Mouse (Mus musculus) embryonic facial prominence, embryonic 10.5 days (tissue): ENCODE results near the gene Macrod1. TPM values are rescaled to one million over a fixed set of nuclear protein-coding genes. Genes with fewer than 3 reads are reported as not detected.
A peak's percentile ranks its signal among the peaks of the same experiment; 100 is the strongest.

Experiments
- DNase-seq: peaks from one replicate; pipeline ENCODE4 v3.0.0-alpha.2; 2017; ENCODE audit warnings: low spot score
- H3K27ac ChIP-seq: fragments of 300-500 bp; sonication (generic); replicated peaks from 2 replicates; pipeline ENCODE4 v1.5.1; 2016; ENCODE audit warnings: mild to moderate bottlenecking
- H3K27me3 ChIP-seq: fragments of 300-500 bp; sonication (generic); replicated peaks from 2 replicates; pipeline ENCODE4 v1.6.1; 2016; ENCODE audit warnings: low read depth, mild to moderate bottlenecking; ENCODE audit not compliant: poor library complexity, severe bottlenecking
- H3K36me3 ChIP-seq: fragments of 300-500 bp; sonication (generic); replicated peaks from 2 replicates; pipeline ENCODE4 v1.6.1; 2016; ENCODE audit warnings: mild to moderate bottlenecking, moderate library complexity
- H3K4me1 ChIP-seq: fragments of 300-500 bp; sonication (generic); 2 replicates; pipeline ENCODE4 v1.6.1; 2016
- H3K4me3 ChIP-seq: fragments of 300-500 bp; sonication (generic); 2 replicates; pipeline ENCODE4 v1.5.1; 2016; ENCODE audit warnings: mild to moderate bottlenecking, moderate library complexity
- H3K9me3 ChIP-seq: fragments of 300-500 bp; sonication (generic); 2 replicates; pipeline ENCODE4 v1.6.1; 2016; ENCODE audit warnings: mild to moderate bottlenecking
- WGBS: fragments of 180-500 bp; shearing (Covaris S2); methylation state at CpG from one replicate; pipeline ENCODE4 v1.1.7; 2016; 5-methylcytosine and 5-hydroxymethylcytosine counted together
- polyA plus RNA-seq: library from polyadenylated mRNA; unstranded; fragments of >200 nt; fragmentation: Nextera tagmentation; extraction: Ambion mirVana; gene quantifications from 2 replicates; pipeline ENCODE4 v1.2.1, GENCODE M21; 2016

Macrod1 gene
- polyA plus RNA-seq, 1 experiment from 2014 or later = 5.0 TPM

DNA sequence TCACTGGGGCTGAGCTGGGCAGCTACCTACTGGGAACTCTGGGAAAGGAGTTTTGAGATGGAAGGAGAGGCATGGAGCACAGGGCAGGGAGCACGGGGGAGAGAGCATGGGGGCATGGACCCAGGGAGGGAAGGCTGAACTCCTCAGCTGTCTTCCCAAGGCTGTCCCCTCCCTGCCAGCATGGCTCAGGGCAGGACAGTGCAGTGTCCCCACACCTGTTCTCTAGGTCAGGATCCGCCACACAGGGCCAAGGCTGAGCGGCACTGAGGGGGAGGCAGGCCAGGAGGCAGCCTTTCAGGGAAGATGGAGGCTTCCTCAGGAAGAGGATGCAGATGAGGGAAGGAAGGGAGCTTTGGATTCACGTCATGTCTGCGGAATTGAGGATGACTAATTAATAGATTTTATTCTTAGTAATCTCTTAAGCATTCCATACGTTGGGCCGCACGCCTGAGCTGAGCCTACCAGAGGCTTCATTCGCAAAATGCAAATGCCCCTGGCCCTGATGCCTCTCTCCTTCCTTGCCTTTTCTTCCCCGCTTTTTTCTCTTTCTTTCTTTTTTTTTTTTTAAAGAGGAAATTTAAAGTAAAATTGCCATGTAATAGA is 34.9 kb downstream of the Macrod1 start:
- Histone ChIP-seq H3K9me3 (no peaks in the 10 kb centered on the region), H3K36me3 (no peaks in the 10 kb centered on the region), H3K27ac (peak overlapping the region; percentile 59; the same call in 1 of the 2 replicates), H3K27me3 (peaks cover 89% of the 10 kb centered on the region), H3K4me1 (peaks cover 71% of the 10 kb centered on the region), H3K4me3 (no peak overlapping the region)
- WGBS = 57% methylated on average over 10 of the region's 10 CpGs
- no peak for DNase-seq

DNA sequence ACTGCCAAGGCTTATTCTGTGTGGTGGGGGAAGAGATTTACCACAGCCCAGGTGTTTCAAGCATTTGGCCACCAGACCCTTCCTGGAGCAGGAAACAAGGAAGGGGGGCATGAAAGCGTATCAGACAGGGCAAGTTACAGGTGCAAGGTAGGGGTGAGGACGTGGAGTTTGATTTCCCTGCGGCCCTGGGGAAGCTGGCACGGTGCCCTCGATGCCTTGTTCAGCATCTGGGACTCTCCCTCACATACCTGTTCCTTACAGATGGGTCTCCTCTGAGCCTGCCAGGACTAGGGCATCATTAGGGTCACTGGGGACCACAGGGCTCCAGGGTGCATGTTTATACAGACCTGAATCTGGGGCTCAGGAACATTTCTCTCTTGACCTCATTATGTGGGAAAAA is 36.1 kb downstream of the Macrod1 start:
- peaks cover 68% of the 10 kb centered on the region for H3K4me1 ChIP-seq
- no peak for DNase-seq
- no peaks in the 10 kb centered on the region for H3K9me3 ChIP-seq
- no peak overlapping the region for H3K27ac ChIP-seq
- no peak overlapping the region for H3K4me3 ChIP-seq
- 90% methylated on average over 5 of the region's 5 CpGs for WGBS
- peaks cover 89% of the 10 kb centered on the region for H3K27me3 ChIP-seq
- no peaks in the 10 kb centered on the region for H3K36me3 ChIP-seq

DNA sequence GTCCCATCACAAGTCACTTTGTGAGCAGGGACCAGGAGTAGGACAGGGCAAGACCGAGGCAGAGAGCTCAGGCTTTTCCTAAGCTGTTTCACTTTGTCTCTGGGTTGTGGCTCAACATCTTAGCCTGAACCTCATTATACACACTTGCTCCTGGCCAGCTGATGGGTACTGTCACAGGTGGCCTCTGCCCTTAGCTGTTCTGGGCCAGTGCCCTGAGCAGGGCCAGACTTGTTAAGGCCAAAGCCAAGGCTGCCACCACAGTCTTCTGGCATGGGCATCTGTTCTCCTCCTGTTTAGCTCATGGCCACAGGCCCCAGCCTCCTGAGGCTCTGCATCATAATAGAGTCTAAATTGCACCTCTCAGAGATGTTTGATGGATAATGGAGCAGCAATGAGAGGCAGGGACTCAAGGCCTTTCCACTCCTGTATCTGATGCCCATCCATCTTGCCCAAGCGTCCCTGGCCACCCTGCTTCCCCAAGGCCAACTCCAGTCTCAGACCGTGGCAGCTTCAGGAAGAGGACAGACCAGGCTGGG is 43.1 kb downstream of the Macrod1 start:
- 82% methylated on average over 3 of the region's 3 CpGs for whole genome bisulfite sequencing
- Histone ChIP-seq H3K9me3 (no peaks in the 10 kb centered on the region), H3K4me3 (no peak overlapping the region), H3K36me3 (no peaks in the 10 kb centered on the region), H3K27ac (no peak overlapping the region), H3K27me3 (peaks cover 71% of the 10 kb centered on the region), H3K4me1 (peaks cover 43% of the 10 kb centered on the region)
- DNase-seq = no peak

DNA sequence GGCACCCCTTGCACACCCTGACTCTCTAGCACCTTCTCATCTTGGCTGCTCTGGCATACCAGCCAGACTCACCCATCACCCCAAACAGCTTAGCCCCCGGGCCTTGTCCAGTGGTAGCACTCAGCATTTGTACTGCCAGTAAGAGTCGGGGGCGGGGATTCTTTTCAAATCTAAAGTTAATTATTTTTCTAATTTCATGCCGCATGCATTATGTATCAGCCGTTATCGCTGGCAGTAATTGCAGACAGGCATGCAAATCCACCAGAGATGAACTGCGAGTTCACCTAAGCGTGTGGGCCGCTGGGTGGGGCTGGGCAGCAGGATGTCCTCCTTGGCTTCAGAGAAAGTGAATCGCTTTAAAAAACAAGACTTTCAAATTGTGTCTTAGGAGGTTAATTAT is 45.4 kb downstream of the Macrod1 start:
- no peaks in the 10 kb centered on the region for H3K36me3 ChIP-seq
- H3K4me3 ChIP-seq = no peak overlapping the region
- peaks cover 51% of the 10 kb centered on the region for H3K4me1 ChIP-seq
- H3K27ac ChIP-seq = no peak overlapping the region
- no peaks in the 10 kb centered on the region for H3K9me3 ChIP-seq
- peaks cover 71% of the 10 kb centered on the region for H3K27me3 ChIP-seq
- no peak for DNase-seq
- WGBS = 90% methylated on average over 10 of the region's 10 CpGs

DNA sequence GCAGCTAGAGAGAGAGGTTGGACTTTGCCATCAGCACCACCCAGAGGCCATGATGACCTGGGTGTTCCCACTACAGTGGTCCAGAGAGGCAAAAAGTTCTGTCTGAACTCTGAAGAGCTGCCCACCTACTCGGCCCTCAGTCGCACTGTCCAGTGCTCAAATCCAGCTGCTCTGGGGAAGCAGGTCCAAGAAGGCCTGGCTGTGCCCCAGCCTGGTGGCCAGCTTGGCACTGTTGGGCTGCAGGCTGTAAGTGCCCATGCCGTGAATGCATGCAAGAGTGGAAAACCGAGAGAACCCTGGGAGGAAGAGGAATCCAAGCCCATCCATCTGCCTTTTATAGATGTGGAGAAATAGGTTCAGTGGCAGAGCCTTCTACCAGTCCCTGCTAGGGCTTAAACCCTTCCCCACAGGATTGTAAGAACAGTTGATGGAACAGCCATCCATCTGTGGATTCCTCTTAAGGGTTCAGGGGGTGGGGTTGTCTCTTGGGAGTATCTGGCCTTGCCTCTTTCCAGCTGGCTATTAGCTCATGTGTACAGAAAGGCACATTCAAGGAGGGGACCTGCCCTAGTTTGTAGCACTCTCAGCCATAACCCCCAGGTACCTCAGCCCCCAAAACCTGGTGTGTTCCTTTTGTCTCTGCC is 46.9 kb downstream of the Macrod1 start:
- peaks cover 70% of the 10 kb centered on the region for H3K27me3 ChIP-seq
- no peaks in the 10 kb centered on the region for H3K9me3 ChIP-seq
- peak overlapping the region; percentile 81 for H3K27ac ChIP-seq
- no peaks in the 10 kb centered on the region for H3K36me3 ChIP-seq
- WGBS = 72% methylated on average over 4 of the region's 4 CpGs
- peak overlapping the region; percentile 42 for H3K4me3 ChIP-seq
- H3K4me1 ChIP-seq = peaks cover 54% of the 10 kb centered on the region
- no peak for DNase-seq

DNA sequence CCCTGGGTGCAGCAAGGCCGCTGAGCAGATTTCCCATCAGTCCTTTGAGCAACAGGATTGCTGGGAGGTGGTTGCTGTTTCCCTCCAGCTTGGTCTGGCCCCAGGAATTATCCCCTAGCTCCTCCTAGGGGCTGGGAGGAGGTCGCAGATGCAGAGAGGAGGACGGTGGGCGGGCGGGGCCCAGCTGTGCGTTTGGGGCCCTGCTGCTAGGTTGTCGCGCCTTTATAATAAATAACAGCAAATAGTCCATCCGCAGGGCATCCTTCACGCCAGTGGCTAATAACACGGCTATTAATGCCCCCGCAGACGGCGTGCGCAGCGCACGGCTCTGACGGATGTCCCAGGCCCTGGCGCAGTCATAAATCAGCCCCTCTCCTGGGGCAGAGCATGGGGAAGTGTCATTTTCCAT is 47.4 kb downstream of the Macrod1 start:
- no peaks in the 10 kb centered on the region for H3K9me3 ChIP-seq
- DNase-seq = peak; percentile 73
- peak overlapping the region; percentile 42 for H3K4me3 ChIP-seq
- peak overlapping the region; percentile 81 for H3K27ac ChIP-seq
- peaks cover 70% of the 10 kb centered on the region for H3K27me3 ChIP-seq
- peaks cover 56% of the 10 kb centered on the region for H3K4me1 ChIP-seq
- 14% methylated on average over 19 of the region's 19 CpGs for WGBS
- H3K36me3 ChIP-seq = no peaks in the 10 kb centered on the region

DNA sequence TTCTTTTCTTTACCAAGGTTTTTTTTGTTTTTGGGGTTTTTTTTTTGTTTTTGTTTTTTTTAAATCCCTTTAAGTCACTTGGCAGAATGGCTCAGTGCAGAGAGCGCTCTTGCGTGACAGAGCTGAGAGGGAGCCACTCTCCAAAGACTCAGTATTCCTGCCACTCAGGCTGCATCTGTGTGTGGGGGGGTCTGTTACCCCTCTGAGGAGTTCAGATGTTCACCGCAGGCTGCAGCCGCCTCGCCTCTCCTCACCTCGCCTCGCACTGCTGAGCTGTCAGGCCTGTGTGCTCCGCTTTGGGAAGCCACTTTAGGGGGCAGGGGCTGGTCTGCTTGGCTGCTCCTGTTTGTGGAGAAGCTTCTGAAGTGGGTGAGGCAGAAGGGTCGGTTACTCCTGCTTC is 48.9 kb downstream of the Macrod1 start, which contains the start of gene Flrt1:
Gene Flrt1 (minus strand): TSS at position 186 of the 400 bp plus-strand sequence.
- WGBS = 39% methylated on average over 9 of the region's 9 CpGs
- no peaks in the 10 kb centered on the region for H3K36me3 ChIP-seq

DNA sequence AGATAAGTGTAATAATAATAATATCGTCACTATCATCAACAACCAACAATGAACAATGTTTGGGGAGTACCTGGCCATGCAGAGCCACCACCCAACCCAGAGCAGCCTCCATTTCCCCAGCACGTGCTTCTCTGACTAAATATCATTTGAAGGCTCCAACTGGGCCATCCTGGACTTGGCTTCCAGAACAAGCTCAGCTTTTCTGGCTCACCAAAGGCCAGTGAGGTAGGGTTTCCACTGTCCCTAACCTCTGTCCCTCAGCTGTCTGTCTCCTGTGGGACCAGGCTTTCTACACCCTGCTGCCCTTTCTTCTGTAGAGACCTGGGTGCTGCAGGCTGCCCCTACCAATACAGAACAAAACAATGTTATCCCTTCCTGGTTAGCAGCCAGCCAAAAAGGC is 50.0 kb downstream of the Macrod1 start:
- no peak overlapping the region for H3K4me3 ChIP-seq
- H3K4me1 ChIP-seq = peaks cover 69% of the 10 kb centered on the region
- H3K27me3 ChIP-seq = peaks cover 84% of the 10 kb centered on the region
- no peaks in the 10 kb centered on the region for H3K36me3 ChIP-seq
- 85% methylated on average over 2 of the region's 2 CpGs for WGBS
- no peak for DNase-seq
- no peak overlapping the region for H3K27ac ChIP-seq
- H3K9me3 ChIP-seq = no peaks in the 10 kb centered on the region

More for the DNA sequence above, 48.9 kb downstream of the Macrod1 start, which contains the start of gene Flrt1:
- Histone ChIP-seq H3K4me3 (0 out of 2 replicates have a peak within 1 kb of the TSS, but pooled peaks have one; percentile 4), H3K27ac (peak within 1 kb of the TSS; percentile 81), H3K27me3 (peaks cover 81% of the 10 kb centered on the region), H3K4me1 (peaks cover 59% of the 10 kb centered on the region), H3K9me3 (no peaks in the 10 kb centered on the region)
- no peak for DNase-seq

DNA sequence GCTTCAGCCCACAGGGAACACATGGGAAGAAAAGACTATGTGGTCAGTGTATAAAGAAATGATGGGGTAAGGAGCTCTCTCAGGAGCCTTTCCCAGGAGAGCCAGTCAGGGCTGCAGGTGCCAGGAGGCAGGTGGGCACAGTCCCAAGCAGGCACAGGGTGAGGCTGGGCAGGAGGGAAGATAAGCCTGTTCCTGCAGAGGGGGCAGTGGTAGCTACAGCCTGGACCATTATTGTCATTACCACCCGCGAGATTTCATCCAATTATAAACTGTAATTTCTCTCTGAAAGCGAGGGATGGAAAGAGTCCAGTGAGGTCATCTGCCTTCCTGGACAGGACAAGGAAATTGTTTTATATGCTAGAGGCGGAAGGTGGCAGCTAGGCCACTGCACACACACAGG is 50.6 kb downstream of the Macrod1 start:
- H3K4me1 ChIP-seq = peaks cover 73% of the 10 kb centered on the region
- no peaks in the 10 kb centered on the region for H3K36me3 ChIP-seq
- H3K27ac ChIP-seq = no peak overlapping the region
- no peaks in the 10 kb centered on the region for H3K9me3 ChIP-seq
- H3K27me3 ChIP-seq = peaks cover 83% of the 10 kb centered on the region
- WGBS = 87% methylated on average over 4 of the region's 4 CpGs
- no peak for DNase-seq
- no peak overlapping the region for H3K4me3 ChIP-seq

DNA sequence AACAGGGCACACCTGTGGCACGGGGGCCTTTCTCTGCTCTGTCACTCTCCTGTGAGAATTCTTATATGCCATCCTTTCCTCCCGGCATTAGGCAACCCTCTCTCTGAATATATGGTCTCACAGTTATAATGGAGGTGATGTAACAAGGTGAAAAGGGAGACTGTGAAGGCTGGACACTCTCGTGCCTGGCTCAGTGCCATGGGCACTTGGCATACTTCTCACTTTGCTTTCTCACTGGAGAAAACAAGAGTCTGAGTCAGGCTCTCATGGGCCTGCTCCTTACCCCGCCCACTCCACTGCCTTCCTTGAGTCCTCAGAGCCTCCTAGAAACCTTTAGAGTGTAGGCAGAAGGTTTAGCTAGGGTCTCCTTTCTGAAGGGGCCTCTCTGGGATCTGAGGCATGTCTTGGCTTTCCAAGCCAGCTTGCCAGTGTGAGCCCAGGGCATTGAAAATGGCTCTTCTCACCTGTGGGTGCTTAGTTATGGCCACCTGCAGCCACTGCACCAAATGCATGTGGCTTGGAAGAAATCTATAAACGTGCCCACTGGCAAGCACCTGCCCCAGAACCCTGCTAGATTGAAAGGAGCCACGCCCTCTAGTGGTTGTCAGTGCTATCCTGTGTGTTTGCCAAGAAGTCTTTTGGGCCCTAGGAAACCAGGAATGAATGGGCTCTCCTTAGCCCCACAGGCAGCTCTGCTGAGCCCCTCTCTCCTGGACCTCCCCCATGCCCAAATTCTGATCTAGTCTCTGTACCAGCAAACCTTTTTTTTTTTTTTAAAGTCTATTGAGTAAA is 51.7 kb downstream of the Macrod1 start:
- WGBS = 56% methylated on average over 6 of the region's 6 CpGs
- no peak for DNase-seq
- peaks cover 79% of the 10 kb centered on the region for H3K27me3 ChIP-seq
- peaks cover 75% of the 10 kb centered on the region for H3K4me1 ChIP-seq
- H3K27ac ChIP-seq = no peak overlapping the region
- no peak overlapping the region for H3K4me3 ChIP-seq
- H3K9me3 ChIP-seq = no peaks in the 10 kb centered on the region
- no peaks in the 10 kb centered on the region for H3K36me3 ChIP-seq

DNA sequence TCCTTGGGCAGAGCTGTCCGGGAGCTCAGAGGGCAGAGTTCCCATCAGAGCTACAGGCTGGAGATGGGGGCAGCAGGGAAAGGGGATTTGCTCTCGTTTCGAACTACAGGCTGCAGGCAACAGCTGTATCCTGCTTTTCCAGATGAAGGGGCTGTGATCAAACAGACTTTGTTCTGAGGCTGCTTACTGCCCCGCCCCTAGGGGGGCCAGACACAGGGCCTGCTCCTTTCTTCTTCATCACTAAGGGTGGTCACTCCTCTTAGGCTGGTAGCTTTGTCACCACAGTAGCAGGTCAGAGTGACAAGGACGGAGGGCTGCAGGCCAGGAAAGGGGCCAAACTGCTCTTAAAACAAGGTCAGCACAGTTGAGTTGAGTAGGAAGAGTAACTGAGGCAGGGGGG is 53.5 kb downstream of the Macrod1 start:
- WGBS = 6% methylated on average over 5 of the region's 5 CpGs
- Histone ChIP-seq H3K9me3 (no peaks in the 10 kb centered on the region), H3K36me3 (no peaks in the 10 kb centered on the region), H3K27ac (peak overlapping the region; percentile 45; the same call in 1 of the 2 replicates), H3K4me3 (no peak overlapping the region), H3K27me3 (peaks cover 83% of the 10 kb centered on the region), H3K4me1 (peaks cover 75% of the 10 kb centered on the region)
- DNase-seq = peak; percentile 55

DNA sequence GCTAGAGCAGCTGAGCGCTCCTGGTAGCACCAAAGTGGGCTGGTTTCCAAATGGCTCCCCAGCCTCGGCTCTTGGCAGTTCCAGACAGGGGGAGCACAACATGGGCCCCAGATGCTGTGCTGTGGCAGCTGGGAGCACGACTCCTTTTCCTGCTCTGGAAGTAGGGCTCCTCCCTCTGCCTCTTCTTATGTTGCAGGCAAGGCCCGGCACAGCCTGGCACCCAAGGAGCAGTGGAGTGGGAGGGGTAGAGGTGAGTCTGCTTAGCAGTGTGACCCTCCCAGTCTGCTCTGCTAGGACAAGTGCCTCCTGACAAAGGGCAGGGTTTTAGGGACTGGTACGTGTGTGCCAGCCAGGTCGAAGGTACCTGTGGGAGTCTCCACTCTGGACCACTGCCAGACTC is 54.3 kb downstream of the Macrod1 start:
- peaks cover 80% of the 10 kb centered on the region for H3K27me3 ChIP-seq
- 0 out of 2 replicates have a peak overlapping the region, but pooled peaks have one; percentile 6 for H3K4me3 ChIP-seq
- 55% methylated on average over 6 of the region's 6 CpGs for WGBS
- no peaks in the 10 kb centered on the region for H3K36me3 ChIP-seq
- no peak for DNase-seq
- no peaks in the 10 kb centered on the region for H3K9me3 ChIP-seq
- peaks cover 71% of the 10 kb centered on the region for H3K4me1 ChIP-seq
- peak overlapping the region; percentile 45 for H3K27ac ChIP-seq
